Mouse (Mus musculus) MEL (cell line): Measurements from ENCODE around the gene Spag7.

Experiments
- CTCF ChIP-seq, 3 experiments: IDR thresholded peaks in 2 of 3; conservative IDR thresholded peaks in 1 of 3; 2 replicates each; pipeline ENCODE4 v1.5.1; 2011 to 2012; ENCODE audit warnings: low read length in 3 of 3, low read depth in 2 of 3, mild to moderate bottlenecking in 2 of 3, improper control_type of control experiment in 1 of 3, inconsistent platforms in 1 of 3, mixed read lengths in 1 of 3, moderate library complexity in 1 of 3; ENCODE audit not compliant: control insufficient read depth in 1 of 3, insufficient read depth in 1 of 3, poor library complexity in 1 of 3, severe bottlenecking in 1 of 3
- MYC ChIP-seq: IDR thresholded peaks from 2 replicates; pipeline ENCODE4 v1.6.1; 2011; ENCODE audit warnings: low read depth, mild to moderate bottlenecking, low read length, improper control_type of control experiment, moderate library complexity
- ZNF384 ChIP-seq: IDR thresholded peaks from 2 replicates; pipeline ENCODE4 v1.6.1; 2012; ENCODE audit warnings: low read depth, mild to moderate bottlenecking, inconsistent platforms, low read length, improper control_type of control experiment

DNA sequence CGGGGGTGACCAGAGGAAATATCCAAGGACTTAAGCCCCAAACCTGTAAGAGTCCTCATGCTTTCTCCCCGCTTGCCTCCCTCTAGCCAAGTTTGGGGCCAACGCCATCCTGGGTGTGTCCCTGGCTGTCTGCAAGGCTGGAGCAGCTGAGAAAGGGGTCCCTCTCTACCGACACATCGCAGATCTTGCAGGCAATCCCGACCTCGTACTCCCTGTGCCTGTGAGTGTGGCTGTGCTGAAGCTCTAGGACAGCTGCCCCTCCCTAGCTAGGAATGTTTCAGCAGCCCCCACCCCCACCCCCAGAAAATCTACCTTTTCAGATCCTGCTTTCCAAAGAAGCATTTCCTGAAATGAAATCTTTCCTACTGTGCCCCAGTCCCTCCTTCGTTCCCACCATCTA, 10.3 kb downstream of the Spag7 start:
- no peak for TF ChIP-seq CTCF (IDR thresholded peaks at IDR 0.05 in 2 of 3, conservative IDR thresholded peaks at IDR 0.05 in 1 of 3; ENCODE audit: control insufficient read depth in 1 of 3, insufficient read depth in 1 of 3, low read depth in 2 of 3, low read length in 3 of 3, poor library complexity in 1 of 3, severe bottlenecking in 1 of 3)
- no peak for TF ChIP-seq MYC
- no peak for TF ChIP-seq ZNF384
